Mouse (Mus musculus) hindbrain, embryonic 10.5 days (tissue): Measurements from ENCODE around the gene Ndufa12. TPM values are rescaled to one million over a fixed set of nuclear protein-coding genes. Genes with fewer than 3 reads are reported as not detected.

Experiments
- DNase-seq: peaks from one replicate; pipeline ENCODE4 v3.0.0-alpha.2; 2017; ENCODE audit warnings: low spot score
- H3K27ac ChIP-seq: fragments of 300-500 bp; sonication (generic); 2 replicates; pipeline ENCODE4 v1.5.1; 2016; ENCODE audit warnings: mild to moderate bottlenecking, moderate library complexity
- H3K27me3 ChIP-seq: fragments of 300-500 bp; sonication (generic); 2 replicates; pipeline ENCODE4 v1.6.1; 2016; ENCODE audit warnings: mild to moderate bottlenecking; ENCODE audit not compliant: poor library complexity, insufficient read depth, severe bottlenecking
- H3K36me3 ChIP-seq: fragments of 300-500 bp; sonication (generic); 2 replicates; pipeline ENCODE4 v1.6.1; 2016; ENCODE audit warnings: mild to moderate bottlenecking, moderate library complexity
- H3K4me1 ChIP-seq: fragments of 300-500 bp; sonication (generic); replicated peaks from 2 replicates; pipeline ENCODE4 v1.6.1; 2016; ENCODE audit warnings: mild to moderate bottlenecking
- H3K4me3 ChIP-seq: fragments of 300-500 bp; sonication (generic); 2 replicates; pipeline ENCODE4 v1.5.1; 2016; ENCODE audit warnings: mild to moderate bottlenecking, moderate library complexity
- H3K9me3 ChIP-seq: fragments of 300-500 bp; sonication (generic); 2 replicates; pipeline ENCODE4 v1.6.1; 2016; ENCODE audit warnings: mild to moderate bottlenecking, moderate library complexity
- WGBS: fragments of 180-500 bp; shearing (Covaris S2); methylation state at CpG from one replicate; pipeline ENCODE4 v1.1.7; 2016; 5-methylcytosine and 5-hydroxymethylcytosine counted together
- polyA plus RNA-seq: library from polyadenylated mRNA; unstranded; fragments of >200 nt; fragmentation: Nextera tagmentation; extraction: Ambion mirVana; gene quantifications from 2 replicates; pipeline ENCODE4 v1.2.1, GENCODE M21; 2016

Ndufa12 gene
- polyA plus RNA-seq, 1 experiment from 2014 or later, result 616 TPM

GRCm38 (mm10) chr10:94172137-94172536, 26.4 kb upstream of the Ndufa12 start:
- H3K4me1 ChIP-seq, result peaks cover 27% of the 10 kb centered on the region
- DNase-seq, result no peak
- H3K9me3 ChIP-seq, result peaks cover 11% of the 10 kb centered on the region
- 0 out of 2 replicates have a peak overlapping the region, but pooled peaks have one; percentile 3 for H3K4me3 ChIP-seq
- peaks cover 86% of the 10 kb centered on the region for H3K36me3 ChIP-seq
- H3K27ac ChIP-seq, result peak overlapping the region; percentile 62
- no peaks in the 10 kb centered on the region for H3K27me3 ChIP-seq
- 56% methylated on average over 11 of the region's 11 CpGs for WGBS

- peaks cover 11% of the 10 kb centered on the region for H3K9me3 ChIP-seq
- no peaks in the 10 kb centered on the region for H3K27me3 ChIP-seq
- H3K27ac ChIP-seq, result peak overlapping the region; percentile 62; the same call in 1 of the 2 replicates
- peak; percentile 23 for DNase-seq
- peaks cover 27% of the 10 kb centered on the region for H3K4me1 ChIP-seq
- H3K36me3 ChIP-seq, result peaks cover 83% of the 10 kb centered on the region
- no peak overlapping the region for H3K4me3 ChIP-seq
- WGBS, result 34% methylated on average over 6 of the region's 6 CpGs
These were observed 25.8 kb upstream of the Ndufa12 start for GRCm38 (mm10) chr10:94172706-94173105.

GRCm38 (mm10) chr10:94174652-94175051, 23.9 kb upstream of the Ndufa12 start:
- H3K27me3 ChIP-seq, result no peaks in the 10 kb centered on the region
- no peak overlapping the region for H3K4me3 ChIP-seq
- H3K4me1 ChIP-seq, result peaks cover 27% of the 10 kb centered on the region
- H3K27ac ChIP-seq, result no peak overlapping the region
- peaks cover 6% of the 10 kb centered on the region for H3K9me3 ChIP-seq
- WGBS, result 87% methylated on average over 7 of the region's 7 CpGs
- no peak for DNase-seq
- H3K36me3 ChIP-seq, result peaks cover 73% of the 10 kb centered on the region

DNA sequence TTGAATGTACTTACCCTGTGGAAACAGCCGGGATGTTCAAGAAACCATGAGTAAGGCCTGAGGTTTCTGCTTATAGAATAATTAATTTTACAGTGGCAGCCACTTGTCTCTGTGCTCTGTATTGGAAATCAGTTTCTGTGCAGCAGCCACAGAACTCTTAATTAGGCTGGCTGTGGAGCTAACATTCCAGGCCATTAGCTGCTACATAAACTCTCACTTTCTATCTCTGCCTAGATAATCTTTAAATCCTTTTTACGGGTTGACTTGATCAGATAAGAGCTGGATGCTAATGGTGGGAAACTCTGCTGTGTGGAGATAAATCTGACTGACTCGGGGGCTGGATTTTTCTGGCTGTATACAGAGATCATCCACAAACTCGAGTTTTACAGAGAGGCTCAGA, 15.3 kb upstream of the Ndufa12 start:
- no peak for DNase-seq
- WGBS, result 64% methylated on average over 4 of the region's 4 CpGs
- H3K4me3 ChIP-seq, result no peak overlapping the region
- H3K27me3 ChIP-seq, result no peaks in the 10 kb centered on the region
- peaks cover 71% of the 10 kb centered on the region for H3K36me3 ChIP-seq
- no peaks in the 10 kb centered on the region for H3K9me3 ChIP-seq
- H3K27ac ChIP-seq, result no peak overlapping the region
- H3K4me1 ChIP-seq, result peaks cover 21% of the 10 kb centered on the region

- Histone ChIP-seq H3K9me3 (no peaks in the 10 kb centered on the region), H3K4me3 (no peak overlapping the region), H3K27ac (no peak overlapping the region), H3K4me1 (peaks cover 4% of the 10 kb centered on the region), H3K36me3 (peaks cover 85% of the 10 kb centered on the region), H3K27me3 (no peaks in the 10 kb centered on the region)
- WGBS, result 90% methylated on average over 4 of the region's 4 CpGs
- no peak for DNase-seq
These were observed 6.5 kb downstream of the Ndufa12 start for GRCm38 (mm10) chr10:94204973-94205372.

- no peak overlapping the region for H3K27ac ChIP-seq
- H3K4me3 ChIP-seq, result no peak overlapping the region
- WGBS, result 69% methylated on average over 6 of the region's 6 CpGs
- H3K27me3 ChIP-seq, result no peaks in the 10 kb centered on the region
- no peak for DNase-seq
- peaks cover 69% of the 10 kb centered on the region for H3K36me3 ChIP-seq
- H3K9me3 ChIP-seq, result no peaks in the 10 kb centered on the region
- no peaks in the 10 kb centered on the region; the same call in 1 of the 2 replicates for H3K4me1 ChIP-seq
These were observed 12.4 kb downstream of the Ndufa12 start for GRCm38 (mm10) chr10:94210718-94211618.

DNA sequence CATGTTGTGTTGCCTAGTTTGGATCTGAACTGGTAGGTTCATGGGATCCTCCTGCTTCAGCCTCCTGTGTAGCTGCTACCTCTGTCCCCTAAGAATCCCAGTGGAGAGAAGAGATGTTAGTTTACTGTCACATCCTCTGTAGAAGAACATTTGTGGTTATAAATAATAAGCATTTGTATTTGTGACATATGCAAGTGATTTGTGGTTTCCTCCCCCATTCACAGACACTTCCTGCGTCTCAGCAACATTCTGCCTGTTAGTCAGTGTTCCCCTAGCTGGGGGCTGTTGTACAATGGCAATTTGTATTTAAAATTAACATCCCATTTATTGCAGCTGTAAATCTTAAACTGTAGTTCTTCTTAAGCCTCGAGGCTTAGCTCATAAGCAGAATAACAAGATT, 13.2 kb downstream of the Ndufa12 start:
- Histone ChIP-seq H3K27ac (no peak overlapping the region), H3K4me3 (no peak overlapping the region), H3K9me3 (no peaks in the 10 kb centered on the region), H3K4me1 (no peaks in the 10 kb centered on the region; the same call in 1 of the 2 replicates), H3K36me3 (peaks cover 63% of the 10 kb centered on the region), H3K27me3 (no peaks in the 10 kb centered on the region)
- WGBS, result 81% methylated on average over 2 of the region's 2 CpGs
- DNase-seq, result no peak

DNA sequence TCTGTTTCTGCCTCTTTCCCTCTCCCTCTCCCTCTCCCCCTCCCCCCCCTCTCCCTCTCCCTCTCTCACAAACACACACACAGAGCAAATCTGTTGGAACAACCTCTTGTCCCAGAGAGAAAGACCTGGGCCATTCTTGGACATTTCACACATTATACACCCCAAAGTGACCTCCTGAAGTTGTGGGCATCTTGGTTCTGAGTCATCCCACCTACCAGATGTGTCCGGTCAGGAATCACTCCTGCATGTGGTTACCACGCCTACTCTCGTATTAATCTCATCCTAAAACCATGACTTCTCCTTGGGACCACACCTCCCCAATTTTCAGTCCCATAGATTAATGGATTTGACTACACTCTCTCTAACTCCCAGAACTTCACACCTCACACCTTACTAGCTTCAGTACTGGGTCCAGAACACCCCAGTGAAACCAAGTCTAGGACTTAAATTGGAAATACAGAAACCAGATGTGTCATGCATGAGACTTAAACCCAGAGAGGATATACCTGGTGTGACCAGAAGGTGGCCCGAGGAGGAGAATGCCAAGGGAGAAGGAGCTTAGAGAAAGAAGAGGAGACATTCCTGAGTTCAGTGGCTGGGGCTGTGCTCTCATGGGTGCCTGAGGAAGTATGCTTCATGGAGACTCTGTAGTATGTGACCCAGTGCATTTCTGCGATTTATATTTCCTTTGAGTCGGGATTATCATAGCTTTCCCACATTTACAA, 26.7 kb downstream of the Ndufa12 start:
- Histone ChIP-seq H3K9me3 (peaks cover 10% of the 10 kb centered on the region; the same call in 1 of the 2 replicates), H3K4me3 (no peak overlapping the region), H3K27ac (no peak overlapping the region), H3K4me1 (peaks cover 7% of the 10 kb centered on the region), H3K36me3 (peaks cover 30% of the 10 kb centered on the region), H3K27me3 (no peaks in the 10 kb centered on the region)
- DNase-seq, result peak; percentile 12
- 82% methylated on average over 6 of the region's 6 CpGs for WGBS

- Histone ChIP-seq H3K36me3 (no peaks in the 10 kb centered on the region), H3K27ac (peak overlapping the region; percentile 83), H3K4me3 (peak overlapping the region; percentile 27; the same call in 1 of the 2 replicates), H3K27me3 (no peaks in the 10 kb centered on the region), H3K9me3 (peaks cover 7% of the 10 kb centered on the region; the same call in 1 of the 2 replicates), H3K4me1 (peaks cover 26% of the 10 kb centered on the region)
- peak; percentile 89 for DNase-seq
- WGBS, result 32% methylated on average over 19 of the region's 19 CpGs
These were observed 31.9 kb downstream of the Ndufa12 start for GRCm38 (mm10) chr10:94230172-94230981.

- H3K27ac ChIP-seq, result peak overlapping the region; percentile 83
- whole genome bisulfite sequencing, result 62% methylated on average over 6 of the region's 6 CpGs
- no peaks in the 10 kb centered on the region for H3K36me3 ChIP-seq
- H3K4me3 ChIP-seq, result peak overlapping the region; percentile 27; the same call in 1 of the 2 replicates
- peak; percentile 23 for DNase-seq
- peaks cover 26% of the 10 kb centered on the region for H3K4me1 ChIP-seq
- peaks cover 7% of the 10 kb centered on the region; the same call in 1 of the 2 replicates for H3K9me3 ChIP-seq
- no peaks in the 10 kb centered on the region for H3K27me3 ChIP-seq
These were observed 32.5 kb downstream of the Ndufa12 start for GRCm38 (mm10) chr10:94231025-94231424.

- H3K27me3 ChIP-seq, result no peaks in the 10 kb centered on the region
- no peak overlapping the region for H3K27ac ChIP-seq
- no peaks in the 10 kb centered on the region for H3K9me3 ChIP-seq
- no peak overlapping the region for H3K4me3 ChIP-seq
- WGBS, result 78% methylated on average over 4 of the region's 4 CpGs
- H3K36me3 ChIP-seq, result no peaks in the 10 kb centered on the region
- DNase-seq, result no peak
- peaks cover 21% of the 10 kb centered on the region for H3K4me1 ChIP-seq
These were observed 36.7 kb downstream of the Ndufa12 start for GRCm38 (mm10) chr10:94235200-94235599.

- Histone ChIP-seq H3K4me1 (0 out of 2 replicates have a peak, but pooled peaks cover 2% of the 10 kb centered on the region), H3K4me3 (no peak overlapping the region)
- WGBS, result 55% methylated on average over 2 of the region's 2 CpGs
These were observed 42.8 kb downstream of the Ndufa12 start for GRCm38 (mm10) chr10:94241346-94241745.

More at GRCm38 (mm10) chr10:94241346-94241745, 42.8 kb downstream of the Ndufa12 start:
- Histone ChIP-seq H3K27ac (0 out of 2 replicates have a peak overlapping the region, but pooled peaks have one; percentile 29), H3K27me3 (no peaks in the 10 kb centered on the region), H3K9me3 (0 out of 2 replicates have a peak, but pooled peaks cover 2% of the 10 kb centered on the region), H3K36me3 (no peaks in the 10 kb centered on the region)
- DNase-seq, result no peak
